ENCODE assay signal across 19 mouse cellular contexts in genomic region chr9:29216528-29216927, GRCm38 (mm10).
DNase-seq lines count a peak whose midpoint lies in the region; ATAC-seq lines count a peak whose summit lies in the region.
"Had no signal": no experiment of that assay in that cellular context is flagged by ENCODE, and none has a peak within 500 bp of the region (broad histone marks: within the 10 kb centered on the region; RNA-seq: fewer than 3 reads in every experiment).

No protein-coding gene starts in this region.

- H3K4me3 ChIP-seq in forebrain, embryonic 13.5 days: no peak overlapping the region
- H3K4me3 ChIP-seq in forebrain, embryonic 16.5 days (replicated peaks; ENCODE audit: low read length): no peak overlapping the region
- H3K4me3 ChIP-seq in midbrain, embryonic 12.5 days: no peak overlapping the region
- no peak overlapping the region for H3K4me3 ChIP-seq in midbrain, embryonic 13.5 days (replicated peaks)
- H3K4me3 ChIP-seq: embryonic facial prominence, embryonic 15.5 days; intestine, embryonic 15.5 days; left cerebral cortex, adult 2 months; limb, embryonic 10.5 days; liver, embryonic 15.5 days had no signal

- H3K4me1 ChIP-seq in forebrain, embryonic 13.5 days: peaks cover 23% of the 10 kb centered on the region
- peaks cover 17% of the 10 kb centered on the region for H3K4me1 ChIP-seq in forebrain, embryonic 16.5 days (replicated peaks; ENCODE audit: control insufficient read depth, insufficient read depth, low read length)
- peaks cover 16% of the 10 kb centered on the region for H3K4me1 ChIP-seq in midbrain, embryonic 12.5 days
- peaks cover 17% of the 10 kb centered on the region for H3K4me1 ChIP-seq in midbrain, embryonic 13.5 days (replicated peaks)
- H3K4me1 ChIP-seq: embryonic facial prominence, embryonic 15.5 days; intestine, embryonic 15.5 days; liver, embryonic 15.5 days had no signal

- H3K27ac ChIP-seq in forebrain, embryonic 13.5 days: no peak overlapping the region
- no peak overlapping the region for H3K27ac ChIP-seq in forebrain, embryonic 16.5 days (ENCODE audit: low read length)
- H3K27ac ChIP-seq in midbrain, embryonic 12.5 days (replicated peaks): no peak overlapping the region
- H3K27ac ChIP-seq in midbrain, embryonic 13.5 days: no peak overlapping the region
- H3K27ac ChIP-seq: embryonic facial prominence, embryonic 15.5 days; intestine, embryonic 15.5 days; left cerebral cortex, adult 2 months; limb, embryonic 10.5 days; liver, embryonic 15.5 days had no signal

- ATAC-seq in forebrain, embryonic 13.5 days: peak; percentile 61; the same call in 1 of the 2 replicates
- ATAC-seq in forebrain, embryonic 16.5 days: no peak
- ATAC-seq in midbrain, embryonic 12.5 days (ENCODE audit: low FRiP score, low read depth): peak; percentile 68
- no peak for ATAC-seq in midbrain, embryonic 13.5 days
- ATAC-seq: CD4-positive, CD25-positive, alpha-beta regulatory T cell, adult 4 months; hindbrain, embryonic 16.5 days; intestine, embryonic 15.5 days had no signal

- 33% methylated on average over 8 of the region's 8 CpGs for WGBS in forebrain, embryonic 13.5 days
- WGBS in forebrain, embryonic 16.5 days: 23% methylated on average over 8 of the region's 8 CpGs
- WGBS in midbrain, embryonic 12.5 days: 61% methylated on average over 8 of the region's 8 CpGs
- WGBS in midbrain, embryonic 13.5 days: 37% methylated on average over 8 of the region's 8 CpGs

- H3K4me2 ChIP-seq in forebrain, embryonic 13.5 days: no peak overlapping the region
- no peak overlapping the region for H3K4me2 ChIP-seq in forebrain, embryonic 16.5 days (ENCODE audit: low read length)
- no peak overlapping the region for H3K4me2 ChIP-seq in midbrain, embryonic 12.5 days (replicated peaks)
- no peak overlapping the region for H3K4me2 ChIP-seq in midbrain, embryonic 13.5 days (replicated peaks)
- H3K4me2 ChIP-seq: embryonic facial prominence, embryonic 15.5 days; intestine, embryonic 15.5 days; liver, embryonic 15.5 days had no signal

- H3K36me3 ChIP-seq in forebrain, embryonic 13.5 days (ENCODE audit: poor library complexity, severe bottlenecking): no peaks in the 10 kb centered on the region
- H3K36me3 ChIP-seq in forebrain, embryonic 16.5 days (ENCODE audit: control insufficient read depth, insufficient read depth): no peaks in the 10 kb centered on the region
- no peaks in the 10 kb centered on the region for H3K36me3 ChIP-seq in midbrain, embryonic 12.5 days
- no peaks in the 10 kb centered on the region for H3K36me3 ChIP-seq in midbrain, embryonic 13.5 days
- H3K36me3 ChIP-seq: embryonic facial prominence, embryonic 15.5 days; intestine, embryonic 15.5 days; limb, embryonic 10.5 days; liver, embryonic 15.5 days had no signal

- no peaks in the 10 kb centered on the region for H3K9me3 ChIP-seq in forebrain, embryonic 13.5 days (replicated peaks)
- H3K9me3 ChIP-seq in forebrain, embryonic 16.5 days (ENCODE audit: control insufficient read depth, low read length): no peaks in the 10 kb centered on the region
- H3K9me3 ChIP-seq in midbrain, embryonic 12.5 days: no peaks in the 10 kb centered on the region
- no peaks in the 10 kb centered on the region for H3K9me3 ChIP-seq in midbrain, embryonic 13.5 days
- H3K9me3 ChIP-seq: embryonic facial prominence, embryonic 15.5 days; intestine, embryonic 15.5 days; limb, embryonic 10.5 days; liver, embryonic 15.5 days had no signal

- no peaks in the 10 kb centered on the region for H3K27me3 ChIP-seq in forebrain, embryonic 13.5 days
- no peaks in the 10 kb centered on the region for H3K27me3 ChIP-seq in forebrain, embryonic 16.5 days (replicated peaks; ENCODE audit: control insufficient read depth, insufficient read depth, low read length)
- H3K27me3 ChIP-seq in midbrain, embryonic 12.5 days: peaks cover 9% of the 10 kb centered on the region; the same call in 1 of the 2 replicates
- H3K27me3 ChIP-seq in midbrain, embryonic 13.5 days: no peaks in the 10 kb centered on the region
- H3K27me3 ChIP-seq: embryonic facial prominence, embryonic 15.5 days; intestine, embryonic 15.5 days; liver, embryonic 15.5 days had no signal

- intact Hi-C loops in left cerebral cortex, postnatal 25 days (cut with DNase I): no loop called here

- H3K9ac ChIP-seq in forebrain, embryonic 13.5 days: no peak overlapping the region
- H3K9ac ChIP-seq in forebrain, embryonic 16.5 days (replicated peaks; ENCODE audit: low read depth, low read length): no peak overlapping the region
- no peak overlapping the region for H3K9ac ChIP-seq in midbrain, embryonic 12.5 days (replicated peaks)
- H3K9ac ChIP-seq in midbrain, embryonic 13.5 days (replicated peaks): no peak overlapping the region
- H3K9ac ChIP-seq: embryonic facial prominence, embryonic 15.5 days; intestine, embryonic 15.5 days; liver, embryonic 15.5 days had no signal

- DNase-seq in adrenal gland, postnatal 10 days: peak; percentile 10
- no peak for DNase-seq in adrenal gland, postnatal 25 days
- no peak for DNase-seq in left cerebral cortex, postnatal 25 days (ENCODE audit: low spot score in 2 of 2)
- DNase-seq: gastrocnemius, postnatal 10 days; kidney, adult 8-10 months; kidney, postnatal 10 days; liver; lung, postnatal 4 days had no signal

Comparison
In these comparisons a context has a peak if more than half of its experiments do, and no peak if none do; other contexts are left out.
1. ATAC-seq: peak in forebrain, embryonic 13.5 days (single experiment) and midbrain, embryonic 12.5 days (single experiment); none in forebrain, embryonic 16.5 days (single experiment) and midbrain, embryonic 13.5 days (single experiment).